Mouse (Mus musculus) liver, embryonic 12.5 days (tissue): ENCODE measurements at regions not wholly inside any gene's neighbourhood (a gene's known extent, or its start where the extent isn't known, plus 50 kb on each side); places are given as distances from the start of the nearest gene placed in this dataset.

Source experiments
- ATAC-seq: fragments of 200-750 bp; cut with Nextera tagmentation; 2 replicates; pipeline ENCODE4 v1.8.0; 2017; ENCODE audit warnings: moderate number of reproducible peaks, mild to moderate bottlenecking, moderate library complexity
- H3K27ac ChIP-seq: fragments of 300-500 bp; sonication (generic); 2 replicates; pipeline ENCODE4 v1.5.1; 2016; ENCODE audit warnings: mild to moderate bottlenecking
- H3K27me3 ChIP-seq: fragments of 300-500 bp; sonication (generic); replicated peaks from 2 replicates; pipeline ENCODE4 v1.6.1; 2016; ENCODE audit warnings: mild to moderate bottlenecking, moderate library complexity
- H3K36me3 ChIP-seq: fragments of 300-500 bp; sonication (generic); 2 replicates; pipeline ENCODE4 v1.6.1; 2016; ENCODE audit warnings: mild to moderate bottlenecking, moderate library complexity
- H3K4me1 ChIP-seq: fragments of 300-500 bp; sonication (generic); 2 replicates; pipeline ENCODE4 v1.6.1; 2016
- H3K4me2 ChIP-seq: fragments of 300-500 bp; sonication (generic); 2 replicates; pipeline ENCODE4 v1.6.1; 2016; ENCODE audit warnings: mild to moderate bottlenecking, moderate library complexity
- H3K4me3 ChIP-seq: fragments of 300-500 bp; sonication (generic); 2 replicates; pipeline ENCODE4 v1.5.1; 2016; ENCODE audit warnings: mild to moderate bottlenecking, moderate library complexity
- H3K9ac ChIP-seq: fragments of 300-500 bp; sonication (generic); 2 replicates; pipeline ENCODE4 v1.6.1; 2016; ENCODE audit warnings: mild to moderate bottlenecking, moderate library complexity
- H3K9me3 ChIP-seq: fragments of 300-500 bp; sonication (generic); replicated peaks from 2 replicates; pipeline ENCODE4 v1.6.1; 2016; ENCODE audit warnings: mild to moderate bottlenecking, moderate library complexity
- WGBS: fragments of 180-500 bp; shearing (Covaris S2); methylation state at CpG from one replicate; pipeline ENCODE4 v1.1.7; 2016; ENCODE audit not compliant: insufficient replicate concordance; 5-methylcytosine and 5-hydroxymethylcytosine counted together

DNA sequence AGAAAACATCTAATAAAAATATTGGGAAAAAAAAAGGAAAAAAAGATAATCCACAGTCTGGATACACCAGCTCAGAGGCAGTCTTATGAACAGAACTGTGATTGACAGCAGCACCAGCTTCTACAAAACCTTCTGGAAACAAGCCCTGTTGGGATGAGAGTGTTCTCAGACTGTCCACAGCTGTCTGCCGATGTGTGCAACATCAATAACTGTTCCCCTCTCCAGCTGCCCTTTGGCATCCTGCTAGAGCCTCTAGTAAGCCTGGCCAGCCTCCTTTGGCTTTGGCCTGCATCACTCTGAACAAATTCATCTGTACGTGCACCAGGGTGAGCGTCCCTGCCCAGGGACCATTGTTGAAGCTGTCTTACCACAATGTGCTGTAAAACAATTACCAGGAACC lies 137.0 kb upstream of the Irs2 start:
- Histone ChIP-seq H3K27me3 (peaks cover 8% of the 10 kb centered on the region; the same call in 1 of the 2 replicates), H3K4me1 (no peaks in the 10 kb centered on the region), H3K9me3 (no peaks in the 10 kb centered on the region), H3K9ac (no peak overlapping the region), H3K4me2 (no peak overlapping the region), H3K36me3 (no peaks in the 10 kb centered on the region), H3K4me3 (no peak overlapping the region), H3K27ac (no peak overlapping the region)
- 66% methylated on average over 3 of the region's 3 CpGs for WGBS
- no peak for ATAC-seq

- Histone ChIP-seq H3K36me3 (no peaks in the 10 kb centered on the region), H3K9ac (no peak overlapping the region), H3K4me2 (no peak overlapping the region), H3K4me1 (no peaks in the 10 kb centered on the region), H3K27me3 (no peaks in the 10 kb centered on the region), H3K9me3 (no peaks in the 10 kb centered on the region), H3K27ac (no peak overlapping the region), H3K4me3 (no peak overlapping the region)
- 59% methylated on average over 1 of the region's 1 CpGs for WGBS
- no peak for ATAC-seq
These were observed 132.3 kb upstream of the Irs2 start for GRCm38 (mm10) chr8:11140566-11140965.

GRCm38 (mm10) chr8:11139294-11139693 lies 131.0 kb upstream of the Irs2 start:
- Histone ChIP-seq H3K4me3 (no peak overlapping the region), H3K36me3 (no peaks in the 10 kb centered on the region), H3K4me1 (no peaks in the 10 kb centered on the region), H3K9me3 (no peaks in the 10 kb centered on the region), H3K27ac (no peak overlapping the region), H3K9ac (no peak overlapping the region), H3K27me3 (no peaks in the 10 kb centered on the region), H3K4me2 (no peak overlapping the region)
- 43% methylated on average over 2 of the region's 2 CpGs for WGBS
- ATAC-seq, result no peak

DNA sequence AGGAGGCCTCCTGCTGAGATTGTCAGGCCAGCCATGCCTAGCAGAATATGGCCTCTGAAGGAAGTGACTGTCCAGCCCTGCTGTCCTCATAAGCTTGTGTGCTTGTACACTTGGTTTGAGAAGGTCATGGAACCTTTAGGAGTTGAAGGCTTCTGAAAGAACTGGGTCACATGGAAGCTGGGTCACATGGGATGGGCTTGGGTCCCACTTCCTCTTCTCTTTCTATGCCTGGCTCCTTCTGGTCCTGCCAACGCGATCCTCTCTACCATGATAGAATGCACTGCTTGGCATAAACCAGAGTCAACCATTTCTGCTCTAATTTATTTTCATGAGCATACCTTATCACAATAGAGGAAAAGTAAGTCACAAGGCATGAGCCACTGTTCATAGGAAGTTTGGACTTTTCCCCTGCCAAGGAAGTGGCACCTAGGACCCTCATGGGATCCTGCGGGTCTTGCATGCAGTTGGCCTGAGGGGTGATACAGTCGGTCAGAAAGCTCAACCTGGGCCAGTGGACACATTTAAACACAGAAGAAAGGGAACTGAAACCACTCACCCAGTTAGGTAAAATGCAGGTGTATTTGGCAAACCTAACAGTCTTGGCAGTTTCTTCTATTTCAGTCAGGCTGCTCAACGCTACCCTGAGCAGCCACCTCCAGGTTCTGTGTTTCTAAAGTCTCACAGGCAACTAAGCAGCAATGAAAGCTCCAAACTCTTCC lies 130.2 kb upstream of the Irs2 start:
- no peak for ATAC-seq
- Histone ChIP-seq H3K27me3 (no peaks in the 10 kb centered on the region), H3K9me3 (no peaks in the 10 kb centered on the region), H3K4me3 (no peak overlapping the region), H3K4me1 (no peaks in the 10 kb centered on the region), H3K4me2 (no peak overlapping the region), H3K36me3 (no peaks in the 10 kb centered on the region), H3K9ac (no peak overlapping the region), H3K27ac (no peak overlapping the region)
- 72% methylated on average over 5 of the region's 5 CpGs for WGBS

DNA sequence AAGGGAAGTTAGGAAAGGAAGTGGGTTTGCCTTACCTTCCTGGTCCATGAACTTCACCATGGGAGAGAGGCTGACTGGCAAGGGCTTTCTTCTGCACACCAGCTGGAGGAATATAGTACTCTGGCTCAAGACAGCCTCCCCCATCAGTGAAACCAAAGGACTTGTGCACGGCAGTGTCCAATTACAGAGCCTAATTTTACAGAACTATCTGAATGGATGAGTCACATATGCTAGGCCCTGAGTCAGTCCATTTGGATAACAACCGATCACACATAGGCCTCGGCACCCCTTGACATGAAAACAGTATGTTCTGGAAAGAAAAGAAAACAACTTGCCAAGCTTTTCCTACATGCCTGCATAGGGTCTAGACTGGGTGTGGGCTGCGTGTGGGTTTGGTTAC lies 128.3 kb upstream of the Irs2 start:
- H3K9ac ChIP-seq, result no peak overlapping the region
- no peaks in the 10 kb centered on the region for H3K4me1 ChIP-seq
- no peak for ATAC-seq
- H3K27me3 ChIP-seq, result 0 out of 2 replicates have a peak, but pooled peaks cover 3% of the 10 kb centered on the region
- 72% methylated on average over 4 of the region's 4 CpGs for WGBS
- no peak overlapping the region for H3K27ac ChIP-seq
- no peaks in the 10 kb centered on the region for H3K9me3 ChIP-seq
- H3K36me3 ChIP-seq, result no peaks in the 10 kb centered on the region
- H3K4me3 ChIP-seq, result no peak overlapping the region
- H3K4me2 ChIP-seq, result no peak overlapping the region

GRCm38 (mm10) chr8:11135135-11135534 lies 126.9 kb upstream of the Irs2 start:
- H3K4me2 ChIP-seq, result no peak overlapping the region
- no peaks in the 10 kb centered on the region for H3K36me3 ChIP-seq
- no peaks in the 10 kb centered on the region for H3K9me3 ChIP-seq
- no peak overlapping the region for H3K27ac ChIP-seq
- WGBS, result 77% methylated on average over 11 of the region's 11 CpGs
- H3K27me3 ChIP-seq, result 0 out of 2 replicates have a peak, but pooled peaks cover 7% of the 10 kb centered on the region
- ATAC-seq, result no peak
- no peak overlapping the region for H3K9ac ChIP-seq
- H3K4me1 ChIP-seq, result no peaks in the 10 kb centered on the region
- H3K4me3 ChIP-seq, result no peak overlapping the region

- Histone ChIP-seq H3K9me3 (no peaks in the 10 kb centered on the region), H3K9ac (no peak overlapping the region), H3K27ac (no peak overlapping the region), H3K4me3 (no peak overlapping the region), H3K36me3 (no peaks in the 10 kb centered on the region), H3K4me2 (no peak overlapping the region), H3K27me3 (0 out of 2 replicates have a peak, but pooled peaks cover 7% of the 10 kb centered on the region), H3K4me1 (no peaks in the 10 kb centered on the region)
- 73% methylated on average over 4 of the region's 4 CpGs for WGBS
- ATAC-seq, result no peak
These were observed 126.3 kb upstream of the Irs2 start for GRCm38 (mm10) chr8:11134562-11134961.

DNA sequence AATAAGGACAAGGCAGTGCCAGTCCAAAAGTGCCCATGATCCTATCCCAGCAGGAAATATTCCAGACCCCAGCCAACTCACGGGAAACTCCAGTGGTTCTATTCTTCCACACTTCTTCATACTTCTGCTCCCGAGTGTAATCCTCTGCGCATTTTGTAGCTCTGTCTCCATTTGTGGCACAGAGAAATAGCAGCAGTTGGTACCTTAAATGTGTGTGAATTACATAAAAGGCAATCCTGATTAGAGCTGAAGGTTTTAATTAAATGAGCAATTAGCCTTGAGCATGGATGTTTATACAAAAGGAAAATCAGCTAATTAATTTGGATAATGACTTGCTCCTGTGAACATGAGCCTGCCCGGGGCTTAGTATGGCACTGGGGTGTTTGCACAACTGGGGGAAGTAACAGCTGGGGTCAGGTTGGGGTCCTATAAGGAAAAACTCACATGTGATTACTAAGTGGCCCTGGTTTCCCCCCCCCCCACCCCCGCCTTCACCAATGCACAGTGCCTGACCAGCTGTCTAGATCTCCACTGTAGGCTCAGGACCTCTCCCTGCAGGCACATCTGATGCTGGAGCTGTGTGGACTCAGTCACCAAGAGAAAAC lies 110.9 kb upstream of the Irs2 start:
- no peak for ATAC-seq
- Histone ChIP-seq H3K4me2 (no peak overlapping the region), H3K27me3 (no peaks in the 10 kb centered on the region), H3K36me3 (no peaks in the 10 kb centered on the region), H3K4me3 (no peak overlapping the region), H3K4me1 (peaks cover 11% of the 10 kb centered on the region; the same call in 1 of the 2 replicates), H3K9me3 (no peaks in the 10 kb centered on the region), H3K9ac (no peak overlapping the region), H3K27ac (no peak overlapping the region)
- WGBS, result 57% methylated on average over 5 of the region's 5 CpGs

- H3K27ac ChIP-seq, result no peak overlapping the region
- peak; percentile 37; the same call in 1 of the 2 replicates for ATAC-seq
These were observed 108.3 kb upstream of the Irs2 start for GRCm38 (mm10) chr8:11116534-11116933.

GRCm38 (mm10) chr8:11115210-11115609 lies 107.0 kb upstream of the Irs2 start:
- Histone ChIP-seq H3K9me3 (no peaks in the 10 kb centered on the region), H3K27ac (no peak overlapping the region), H3K4me3 (no peak overlapping the region), H3K4me2 (no peak overlapping the region), H3K27me3 (no peaks in the 10 kb centered on the region), H3K4me1 (peaks cover 11% of the 10 kb centered on the region; the same call in 1 of the 2 replicates), H3K9ac (no peak overlapping the region), H3K36me3 (no peaks in the 10 kb centered on the region)
- ATAC-seq, result no peak
- WGBS, result 30% methylated on average over 6 of the region's 6 CpGs

More at GRCm38 (mm10) chr8:11116534-11116933, 108.3 kb upstream of the Irs2 start:
- no peaks in the 10 kb centered on the region for H3K36me3 ChIP-seq
- no peaks in the 10 kb centered on the region for H3K9me3 ChIP-seq
- no peak overlapping the region for H3K4me3 ChIP-seq
- no peaks in the 10 kb centered on the region for H3K27me3 ChIP-seq
- 45% methylated on average over 5 of the region's 5 CpGs for WGBS
- H3K9ac ChIP-seq, result no peak overlapping the region
- H3K4me2 ChIP-seq, result no peak overlapping the region
- H3K4me1 ChIP-seq, result peaks cover 11% of the 10 kb centered on the region; the same call in 1 of the 2 replicates

GRCm38 (mm10) chr8:11114531-11114930 lies 106.3 kb upstream of the Irs2 start:
- Histone ChIP-seq H3K9me3 (no peaks in the 10 kb centered on the region), H3K9ac (no peak overlapping the region), H3K27ac (no peak overlapping the region), H3K27me3 (no peaks in the 10 kb centered on the region), H3K4me2 (no peak overlapping the region), H3K36me3 (no peaks in the 10 kb centered on the region), H3K4me1 (peaks cover 11% of the 10 kb centered on the region; the same call in 1 of the 2 replicates), H3K4me3 (no peak overlapping the region)
- WGBS, result 59% methylated on average over 8 of the region's 8 CpGs
- ATAC-seq, result no peak

- Histone ChIP-seq H3K4me1 (peaks cover 11% of the 10 kb centered on the region; the same call in 1 of the 2 replicates), H3K9ac (no peak overlapping the region), H3K36me3 (no peaks in the 10 kb centered on the region), H3K27me3 (no peaks in the 10 kb centered on the region), H3K4me3 (no peak overlapping the region), H3K27ac (no peak overlapping the region), H3K4me2 (no peak overlapping the region), H3K9me3 (no peaks in the 10 kb centered on the region)
- 34% methylated on average over 7 of the region's 7 CpGs for WGBS
- ATAC-seq, result no peak
These were observed 104.8 kb upstream of the Irs2 start for GRCm38 (mm10) chr8:11112908-11113532.
